7 mouse cellular contexts compared by ENCODE assay signal in genomic region chr14:55590748-55591330, GRCm38 (mm10). TPM values are rescaled to one million over a fixed set of nuclear protein-coding genes. Genes with fewer than 3 reads are reported as not detected.
DNase-seq lines count a peak whose midpoint lies in the region; ATAC-seq and TF ChIP-seq lines count a peak whose summit lies in the region.

Gene Psme2 (minus strand): TSS chr14:55591113.

- H3K4me2 ChIP-seq in intestine, postnatal 0 days (replicated peaks; ENCODE audit: low read depth), result peak within 1 kb of the TSS; percentile 90
- peak within 1 kb of the TSS; percentile 79 for H3K4me2 ChIP-seq in midbrain, embryonic 12.5 days (replicated peaks)

- intact Hi-C loops in left cerebral cortex, postnatal 4 days (cut with DNase I), result no loop called here

- peaks cover 28% of the 10 kb centered on the region for H3K4me1 ChIP-seq in embryonic facial prominence, embryonic 10.5 days
- H3K4me1 ChIP-seq in intestine, postnatal 0 days (replicated peaks; ENCODE audit: control insufficient read depth, insufficient read depth, low read length), result peaks cover 6% of the 10 kb centered on the region; the same call in 1 of the 2 replicates
- peaks cover 28% of the 10 kb centered on the region for H3K4me1 ChIP-seq in midbrain, embryonic 12.5 days

- H3K27me3 ChIP-seq in embryonic facial prominence, embryonic 10.5 days (replicated peaks; ENCODE audit: low read depth, poor library complexity, severe bottlenecking), result no peaks in the 10 kb centered on the region
- H3K27me3 ChIP-seq in intestine, postnatal 0 days (replicated peaks; ENCODE audit: control insufficient read depth, insufficient read depth, low read length), result no peaks in the 10 kb centered on the region
- no peaks in the 10 kb centered on the region for H3K27me3 ChIP-seq in midbrain, embryonic 12.5 days

- H3K9ac ChIP-seq in intestine, postnatal 0 days (ENCODE audit: low read depth, low read length), result peak within 1 kb of the TSS; percentile 86
- peak within 1 kb of the TSS; percentile 90 for H3K9ac ChIP-seq in midbrain, embryonic 12.5 days (replicated peaks)

- DNase-seq in adrenal gland, postnatal 10 days, result peak; percentile 95
- peak; percentile 95 for DNase-seq in embryonic facial prominence, embryonic 10.5 days (ENCODE audit: low spot score)
- DNase-seq in gonadal fat pad, adult 2 months (ENCODE audit: low read depth), result peak; percentile 87
- DNase-seq in left cerebral cortex, postnatal 4 days, result peak; percentile 95
- DNase-seq in spleen, adult 12 weeks (ENCODE audit: low spot score), result peak; percentile 84

- H3K9me3 ChIP-seq in embryonic facial prominence, embryonic 10.5 days, result no peaks in the 10 kb centered on the region
- H3K9me3 ChIP-seq in intestine, postnatal 0 days (ENCODE audit: control insufficient read depth), result no peaks in the 10 kb centered on the region
- no peaks in the 10 kb centered on the region for H3K9me3 ChIP-seq in midbrain, embryonic 12.5 days

- H3K36me3 ChIP-seq in embryonic facial prominence, embryonic 10.5 days (replicated peaks), result peaks cover 55% of the 10 kb centered on the region
- peaks cover 39% of the 10 kb centered on the region for H3K36me3 ChIP-seq in intestine, postnatal 0 days (ENCODE audit: control insufficient read depth, insufficient read depth)
- H3K36me3 ChIP-seq in midbrain, embryonic 12.5 days, result peaks cover 24% of the 10 kb centered on the region

- TF ChIP-seq CTCF in intestine, postnatal 0 days (IDR thresholded peaks at IDR 0.05; ENCODE audit: low read depth), result 0 out of 2 replicates have a peak, but pooled peaks have one; percentile 4

- H3K4me3 ChIP-seq in embryonic facial prominence, embryonic 10.5 days, result peak within 1 kb of the TSS; percentile 70
- H3K4me3 ChIP-seq in intestine, postnatal 0 days (ENCODE audit: low read depth, low read length), result peak within 1 kb of the TSS; percentile 94
- H3K4me3 ChIP-seq in midbrain, embryonic 12.5 days, result peak within 1 kb of the TSS; percentile 87

- peak within 1 kb of the TSS; percentile 92 for H3K27ac ChIP-seq in embryonic facial prominence, embryonic 10.5 days (replicated peaks)
- peak within 1 kb of the TSS; percentile 90 for H3K27ac ChIP-seq in intestine, postnatal 0 days (ENCODE audit: low read depth, low read length)
- peak within 1 kb of the TSS; percentile 92 for H3K27ac ChIP-seq in midbrain, embryonic 12.5 days (replicated peaks)

- ATAC-seq in intestine, postnatal 0 days, result peak; percentile 91
- ATAC-seq in midbrain, embryonic 12.5 days (ENCODE audit: low FRiP score, low read depth), result peak; percentile 96

- WGBS in embryonic facial prominence, embryonic 10.5 days, result 2% methylated on average over 22 of the region's 22 CpGs
- WGBS in intestine, postnatal 0 days, result under 1% methylated on average over 22 of the region's 22 CpGs
- WGBS in midbrain, embryonic 12.5 days, result under 1% methylated on average over 22 of the region's 22 CpGs

RNA-seq across cellular contexts. Expression of gene Psme2, which starts in this region (rescaled TPM):
- 100 to 1,000 TPM; 349 to 362 TPM for total RNA-seq in adrenal gland, postnatal 10 days (2021)
- 173 and 186 TPM in 2 replicates for polyA plus RNA-seq in embryonic facial prominence, embryonic 10.5 days (2016; fragmentation: Nextera tagmentation; extraction: Ambion mirVana)
- polyA plus RNA-seq in gonadal fat pad, adult 2 months (2012; rRNA removed), result 85.1 and 122 TPM in 2 replicates
- 481 and 514 TPM in 2 replicates for polyA plus RNA-seq in intestine, postnatal 0 days (2015; fragmentation: Nextera tagmentation; extraction: Ambion mirVana)
- 100 to 1,000 TPM in 1 of 2 experiments, 10 to 100 TPM in 1; 98.8 to 106 TPM for total RNA-seq in left cerebral cortex, postnatal 4 days (2021)
- polyA plus RNA-seq in midbrain, embryonic 12.5 days (2016; fragmentation: Nextera tagmentation; extraction: Ambion mirVana), result 192 and 215 TPM in 2 replicates

Comparison
In these comparisons a context has a peak if more than half of its experiments do, and no peak if none do; other contexts are left out.
1. Peak in every context shown above with its lines: DNase-seq, ATAC-seq, H3K4me3 ChIP-seq and H3K27ac ChIP-seq.